In genomic region chr3:158105260-158105659, GRCm38 (mm10) we compare ENCODE assay signal across 29 mouse cellular contexts.
DNase-seq lines count a peak whose midpoint lies in the region; ATAC-seq lines count a peak whose summit lies in the region.
"Had no signal": no experiment of that assay in that cellular context is flagged by ENCODE, and none has a peak within 500 bp of the region (broad histone marks: within the 10 kb centered on the region; RNA-seq: fewer than 3 reads in every experiment).

No protein-coding gene starts in this region.

- H3K27ac ChIP-seq in forebrain, embryonic 15.5 days (replicated peaks), result no peak overlapping the region
- no peak overlapping the region for H3K27ac ChIP-seq in forebrain, embryonic 14.5 days (ENCODE audit: low read depth, low read length)
- H3K27ac ChIP-seq in hindbrain, embryonic 15.5 days (replicated peaks), result no peak overlapping the region
- no peak overlapping the region for H3K27ac ChIP-seq in hindbrain, embryonic 12.5 days
- H3K27ac ChIP-seq: embryonic facial prominence, embryonic 13.5 days; forebrain, embryonic 10.5 days; gastrocnemius, adult 2 months; heart, embryonic 13.5 days; intestine, embryonic 15.5 days; left cerebral cortex, adult 2 months; limb, embryonic 15.5 days; liver, embryonic 13.5 days; midbrain, embryonic 12.5 days had no signal

- 0 out of 2 replicates have a peak, but pooled peaks have one; percentile 32 for ATAC-seq in forebrain, embryonic 15.5 days (replicated peaks)
- ATAC-seq in forebrain, embryonic 14.5 days, result no peak
- ATAC-seq in hindbrain, embryonic 15.5 days (ENCODE audit: low FRiP score, low read depth), result 0 out of 2 replicates have a peak, but pooled peaks have one; percentile 19
- no peak for ATAC-seq in hindbrain, embryonic 12.5 days (ENCODE audit: low FRiP score)
- ATAC-seq: intestine, embryonic 15.5 days; lung, postnatal 0 days had no signal

- intact Hi-C loops in left cerebral cortex, postnatal 4 days (cut with DNase I), result no loop called here
- intact Hi-C loops in left cerebral cortex, postnatal 36 days (cut with DNase I), result no loop called here

- H3K4me2 ChIP-seq in forebrain, embryonic 15.5 days (replicated peaks), result no peak overlapping the region
- no peak overlapping the region for H3K4me2 ChIP-seq in forebrain, embryonic 14.5 days (ENCODE audit: low read length)
- no peak overlapping the region for H3K4me2 ChIP-seq in hindbrain, embryonic 15.5 days
- no peak overlapping the region for H3K4me2 ChIP-seq in hindbrain, embryonic 12.5 days (replicated peaks)
- H3K4me2 ChIP-seq: embryonic facial prominence, embryonic 13.5 days; heart, embryonic 13.5 days; intestine, embryonic 15.5 days; limb, embryonic 15.5 days; liver, embryonic 13.5 days; midbrain, embryonic 12.5 days had no signal

- no peaks in the 10 kb centered on the region for H3K27me3 ChIP-seq in forebrain, embryonic 15.5 days
- no peaks in the 10 kb centered on the region for H3K27me3 ChIP-seq in forebrain, embryonic 14.5 days (replicated peaks; ENCODE audit: control insufficient read depth, insufficient read depth, low read length)
- no peaks in the 10 kb centered on the region for H3K27me3 ChIP-seq in hindbrain, embryonic 15.5 days
- no peaks in the 10 kb centered on the region for H3K27me3 ChIP-seq in hindbrain, embryonic 12.5 days
- H3K27me3 ChIP-seq: embryonic facial prominence, embryonic 13.5 days; heart, embryonic 13.5 days; intestine, embryonic 15.5 days; limb, embryonic 15.5 days; liver, embryonic 13.5 days; megakaryocyte, embryonic 14.5 days; midbrain, embryonic 12.5 days had no signal

- H3K36me3 ChIP-seq in forebrain, embryonic 15.5 days, result no peaks in the 10 kb centered on the region
- H3K36me3 ChIP-seq in forebrain, embryonic 14.5 days (ENCODE audit: control insufficient read depth, insufficient read depth, low read length), result no peaks in the 10 kb centered on the region
- 0 out of 2 replicates have a peak, but pooled peaks cover 6% of the 10 kb centered on the region for H3K36me3 ChIP-seq in hindbrain, embryonic 15.5 days
- no peaks in the 10 kb centered on the region for H3K36me3 ChIP-seq in hindbrain, embryonic 12.5 days
- H3K36me3 ChIP-seq: embryonic facial prominence, embryonic 13.5 days; forebrain, embryonic 10.5 days; heart, embryonic 13.5 days; intestine, embryonic 15.5 days; limb, embryonic 15.5 days; liver, embryonic 13.5 days; midbrain, embryonic 12.5 days had no signal

- H3K4me1 ChIP-seq in forebrain, embryonic 15.5 days, result no peaks in the 10 kb centered on the region
- no peaks in the 10 kb centered on the region for H3K4me1 ChIP-seq in forebrain, embryonic 14.5 days (ENCODE audit: control insufficient read depth, insufficient read depth, low read length)
- H3K4me1 ChIP-seq in hindbrain, embryonic 15.5 days (replicated peaks), result no peaks in the 10 kb centered on the region
- H3K4me1 ChIP-seq in hindbrain, embryonic 12.5 days, result no peaks in the 10 kb centered on the region
- H3K4me1 ChIP-seq: embryonic facial prominence, embryonic 13.5 days; forebrain, embryonic 10.5 days; heart, embryonic 13.5 days; intestine, embryonic 15.5 days; limb, embryonic 15.5 days; liver, embryonic 13.5 days; megakaryocyte, embryonic 14.5 days; midbrain, embryonic 12.5 days had no signal

- no peaks in the 10 kb centered on the region for H3K9me3 ChIP-seq in forebrain, embryonic 15.5 days
- no peaks in the 10 kb centered on the region for H3K9me3 ChIP-seq in forebrain, embryonic 14.5 days (replicated peaks; ENCODE audit: control insufficient read depth, low read length)
- no peaks in the 10 kb centered on the region for H3K9me3 ChIP-seq in hindbrain, embryonic 15.5 days
- no peaks in the 10 kb centered on the region for H3K9me3 ChIP-seq in hindbrain, embryonic 12.5 days (replicated peaks)
- H3K9me3 ChIP-seq: embryonic facial prominence, embryonic 13.5 days; forebrain, embryonic 10.5 days; heart, embryonic 13.5 days; intestine, embryonic 15.5 days; limb, embryonic 15.5 days; liver, embryonic 13.5 days; megakaryocyte, embryonic 14.5 days; midbrain, embryonic 12.5 days had no signal

- no peak for DNase-seq in forebrain, embryonic 14.5 days (ENCODE audit: low spot score)
- peak; percentile 5 for DNase-seq in left cerebral cortex, postnatal 4 days
- DNase-seq in left cerebral cortex, postnatal 36 days (ENCODE audit: low spot score in 2 of 2), result no peak
- no peak for DNase-seq in adrenal gland, postnatal 4 days (ENCODE audit: low spot score in 2 of 2)
- DNase-seq: adrenal gland, postnatal 14 days; cerebellum, adult 8-10 months; cerebellum, postnatal 36 days; gastrocnemius, adult 2 months; gastrocnemius, postnatal 36 days; heart, postnatal 10 days; kidney, adult 2 months; kidney, postnatal 10 days; liver, embryonic 13.5 days; lung, adult 18-20 months; lung, postnatal 4 days; thymus, adult 2 months; thymus, postnatal 36 days had no signal

- WGBS in forebrain, embryonic 15.5 days, result 81% methylated on average over 1 of the region's 1 CpGs
- 65% methylated on average over 1 of the region's 1 CpGs for WGBS in forebrain, embryonic 14.5 days
- WGBS in hindbrain, embryonic 15.5 days, result 70% methylated on average over 1 of the region's 1 CpGs
- WGBS in hindbrain, embryonic 12.5 days, result 71% methylated on average over 1 of the region's 1 CpGs

- H3K4me3 ChIP-seq in forebrain, embryonic 15.5 days, result no peak overlapping the region
- no peak overlapping the region for H3K4me3 ChIP-seq in forebrain, embryonic 14.5 days (ENCODE audit: low read depth, low read length)
- no peak overlapping the region for H3K4me3 ChIP-seq in hindbrain, embryonic 15.5 days
- H3K4me3 ChIP-seq in hindbrain, embryonic 12.5 days, result no peak overlapping the region
- H3K4me3 ChIP-seq: embryonic facial prominence, embryonic 13.5 days; forebrain, embryonic 10.5 days; gastrocnemius, adult 2 months; heart, embryonic 13.5 days; intestine, embryonic 15.5 days; left cerebral cortex, adult 2 months; limb, embryonic 15.5 days; liver, embryonic 13.5 days; megakaryocyte, embryonic 14.5 days; midbrain, embryonic 12.5 days had no signal

- H3K9ac ChIP-seq in forebrain, embryonic 15.5 days (replicated peaks), result no peak overlapping the region
- no peak overlapping the region for H3K9ac ChIP-seq in forebrain, embryonic 14.5 days (ENCODE audit: low read length)
- no peak overlapping the region for H3K9ac ChIP-seq in hindbrain, embryonic 15.5 days
- no peak overlapping the region for H3K9ac ChIP-seq in hindbrain, embryonic 12.5 days
- H3K9ac ChIP-seq: embryonic facial prominence, embryonic 13.5 days; heart, embryonic 13.5 days; intestine, embryonic 15.5 days; limb, embryonic 15.5 days; liver, embryonic 13.5 days; midbrain, embryonic 12.5 days had no signal

Comparison
In these comparisons a context has a peak if more than half of its experiments do, and no peak if none do; other contexts are left out.
1. ATAC-seq: peak in forebrain, embryonic 15.5 days (single experiment) and hindbrain, embryonic 15.5 days (single experiment); none in forebrain, embryonic 14.5 days (single experiment) and hindbrain, embryonic 12.5 days (single experiment).